Mouse (Mus musculus) thymus, adult 18-20 months (tissue): ENCODE data around the gene Gm28308.

ENCODE experiments used
- DNase-seq, 2 experiments: peaks; one replicate each; pipeline ENCODE4 v3.0.0; 2022; ENCODE audit warnings: mixed read lengths in 2 of 2

Gm28308 gene

GRCm38 (mm10) chr6:52213119-52213986 lies at the start of gene Gm28308, which contains the start of gene Hoxa3:
TSS of gene Gm28308 (minus strand) at chr6:52213339.
TSS of gene Hoxa3 (minus strand) at chr6:52213336.
- DNase-seq: no peak

- no peak for DNase-seq
Observed at GRCm38 (mm10) chr6:52262463-52263320, 49.6 kb upstream of the Gm28308 start.

GRCm38 (mm10) chr6:52261751-52262462 lies 48.8 kb upstream of the Gm28308 start:
- DNase-seq: no peak

GRCm38 (mm10) chr6:52260654-52261575 lies 47.8 kb upstream of the Gm28308 start, which contains the start of gene Hoxa13:
TSS of gene Hoxa13 (minus strand) at chr6:52260880.
- DNase-seq: no peak

- DNase-seq: no peak
Observed at GRCm38 (mm10) chr6:52259811-52260261, 46.7 kb upstream of the Gm28308 start.

GRCm38 (mm10) chr6:52259081-52259790 lies 46.1 kb upstream of the Gm28308 start:
- no peak for DNase-seq

GRCm38 (mm10) chr6:52256956-52257355 lies 43.8 kb upstream of the Gm28308 start:
- DNase-seq: peak in 1 of 2 experiments; percentile 51

- no peak for DNase-seq
Observed at GRCm38 (mm10) chr6:52253511-52254500, 40.7 kb upstream of the Gm28308 start.

- DNase-seq: no peak
Observed at GRCm38 (mm10) chr6:52252775-52253376, 39.7 kb upstream of the Gm28308 start.

- no peak for DNase-seq
Observed at GRCm38 (mm10) chr6:52252016-52252774, 39.1 kb upstream of the Gm28308 start.

- DNase-seq: no peak
Observed at GRCm38 (mm10) chr6:52251177-52251879, 38.2 kb upstream of the Gm28308 start.

GRCm38 (mm10) chr6:52249826-52250225 lies 36.7 kb upstream of the Gm28308 start:
- no peak for DNase-seq

- DNase-seq: no peak
Observed at GRCm38 (mm10) chr6:52249415-52249738, 36.2 kb upstream of the Gm28308 start.

- no peak for DNase-seq
Observed at GRCm38 (mm10) chr6:52248638-52249414, 35.7 kb upstream of the Gm28308 start.

- DNase-seq: no peak
Observed at GRCm38 (mm10) chr6:52247766-52248637, 34.9 kb upstream of the Gm28308 start.

GRCm38 (mm10) chr6:52246916-52247315 lies 33.8 kb upstream of the Gm28308 start:
- no peak for DNase-seq
